Mouse (Mus musculus): ENCODE data around the gene Fam214a. TPM values are rescaled to one million over a fixed set of nuclear protein-coding genes. Genes with fewer than 3 reads are reported as not detected.

Fam214a gene
- polyA plus RNA-seq, 1 experiment from 2014 or later = 6.4 TPM

GRCm38 (mm10) chr9:74911919-74912318, 40.8 kb upstream of the Fam214a start:
- DNase-seq (no peak), ATAC-seq (no peak)
- Histone ChIP-seq H3K9ac (replicated peaks) (no peak overlapping the region), H3K9me3 (ENCODE audit: low read length) (no peaks in the 10 kb centered on the region), H3K4me1 (ENCODE audit: insufficient read depth) (no peaks in the 10 kb centered on the region), H3K27ac (ENCODE audit: low read depth) (no peak overlapping the region), H3K4me3 (ENCODE audit: low read depth, low read length) (no peak overlapping the region), H3K36me3 (replicated peaks; ENCODE audit: insufficient read depth, low read length) (no peaks in the 10 kb centered on the region), H3K27me3 (ENCODE audit: insufficient read depth, low read length) (no peaks in the 10 kb centered on the region), H3K4me2 (ENCODE audit: low read depth, low read length) (no peak overlapping the region)
- no peak for TF ChIP-seq EP300 (IDR thresholded peaks at IDR 0.05; ENCODE audit: low read depth)
- TF ChIP-seq CTCF (IDR thresholded peaks at IDR 0.05; ENCODE audit: low read depth) = no peak
- WGBS (ENCODE audit: insufficient replicate concordance) = 64% methylated on average over 2 of the region's 2 CpGs

- no peaks in the 10 kb centered on the region for H3K27me3 ChIP-seq (ENCODE audit: insufficient read depth, low read length)
- 68% methylated on average over 19 of the region's 19 CpGs for WGBS (ENCODE audit: insufficient replicate concordance)
- H3K9ac ChIP-seq (replicated peaks) = no peak overlapping the region
- H3K4me3 ChIP-seq (ENCODE audit: low read depth, low read length) = no peak overlapping the region
- no peak for TF ChIP-seq EP300 (IDR thresholded peaks at IDR 0.05; ENCODE audit: low read depth)
- TF ChIP-seq CTCF (IDR thresholded peaks at IDR 0.05; ENCODE audit: low read depth) = no peak
- ATAC-seq (no peak), DNase-seq (no peak)
- H3K36me3 ChIP-seq (replicated peaks; ENCODE audit: insufficient read depth, low read length) = no peaks in the 10 kb centered on the region
- H3K4me1 ChIP-seq (ENCODE audit: insufficient read depth) = no peaks in the 10 kb centered on the region
- no peaks in the 10 kb centered on the region for H3K9me3 ChIP-seq (ENCODE audit: low read length)
- H3K4me2 ChIP-seq (ENCODE audit: low read depth, low read length) = no peak overlapping the region
- no peak overlapping the region for H3K27ac ChIP-seq (ENCODE audit: low read depth)
Measured at GRCm38 (mm10) chr9:74912619-74913376, 39.9 kb upstream of the Fam214a start.

DNA sequence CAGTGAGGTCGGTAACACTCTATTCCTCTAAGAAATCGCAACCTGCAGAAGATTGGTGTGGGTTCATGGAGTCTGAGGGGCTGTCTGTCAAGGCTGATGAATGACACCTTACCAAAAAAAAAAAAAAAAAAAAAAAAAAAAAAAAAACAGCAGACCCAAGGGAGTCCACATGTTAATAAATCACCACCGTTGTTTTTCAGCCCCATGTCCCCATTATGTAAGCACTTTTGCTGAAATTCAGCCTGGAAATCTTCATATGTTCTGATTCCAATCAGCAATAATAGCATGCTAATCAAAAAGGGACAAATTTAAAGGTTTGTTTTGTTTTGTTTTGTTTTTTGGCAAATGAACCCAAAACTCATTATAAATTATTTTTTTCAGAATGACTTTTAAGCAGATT, 37.1 kb upstream of the Fam214a start:
- ATAC-seq (no peak), DNase-seq (no peak)
- Histone ChIP-seq H3K27ac (ENCODE audit: low read depth) (no peak overlapping the region), H3K4me1 (ENCODE audit: insufficient read depth) (peaks cover 5% of the 10 kb centered on the region; the same call in 1 of the 2 replicates), H3K4me2 (ENCODE audit: low read depth, low read length) (no peak overlapping the region), H3K27me3 (ENCODE audit: insufficient read depth, low read length) (no peaks in the 10 kb centered on the region), H3K36me3 (replicated peaks; ENCODE audit: insufficient read depth, low read length) (no peaks in the 10 kb centered on the region), H3K9me3 (ENCODE audit: low read length) (no peaks in the 10 kb centered on the region), H3K9ac (replicated peaks) (no peak overlapping the region), H3K4me3 (ENCODE audit: low read depth, low read length) (no peak overlapping the region)
- TF ChIP-seq EP300 (IDR thresholded peaks at IDR 0.05; ENCODE audit: low read depth) = no peak
- TF ChIP-seq CTCF (IDR thresholded peaks at IDR 0.05; ENCODE audit: low read depth) = no peak
- WGBS (ENCODE audit: insufficient replicate concordance) = 77% methylated on average over 3 of the region's 3 CpGs

- Histone ChIP-seq H3K4me1 (ENCODE audit: insufficient read depth) (peaks cover 5% of the 10 kb centered on the region; the same call in 1 of the 2 replicates), H3K9ac (replicated peaks) (no peak overlapping the region), H3K36me3 (replicated peaks; ENCODE audit: insufficient read depth, low read length) (no peaks in the 10 kb centered on the region), H3K27ac (ENCODE audit: low read depth) (no peak overlapping the region), H3K4me3 (ENCODE audit: low read depth, low read length) (no peak overlapping the region), H3K27me3 (ENCODE audit: insufficient read depth, low read length) (no peaks in the 10 kb centered on the region), H3K9me3 (ENCODE audit: low read length) (no peaks in the 10 kb centered on the region), H3K4me2 (ENCODE audit: low read depth, low read length) (no peak overlapping the region)
- TF ChIP-seq EP300 (IDR thresholded peaks at IDR 0.05; ENCODE audit: low read depth) = peak; percentile 31; the same call in 1 of the 2 replicates
- no peak for TF ChIP-seq CTCF (IDR thresholded peaks at IDR 0.05; ENCODE audit: low read depth)
- DNase-seq (peak; percentile 49), ATAC-seq (peak; percentile 85)
- 75% methylated on average over 12 of the region's 12 CpGs for WGBS (ENCODE audit: insufficient replicate concordance)
Measured at GRCm38 (mm10) chr9:74920450-74920849, 32.2 kb upstream of the Fam214a start.

DNA sequence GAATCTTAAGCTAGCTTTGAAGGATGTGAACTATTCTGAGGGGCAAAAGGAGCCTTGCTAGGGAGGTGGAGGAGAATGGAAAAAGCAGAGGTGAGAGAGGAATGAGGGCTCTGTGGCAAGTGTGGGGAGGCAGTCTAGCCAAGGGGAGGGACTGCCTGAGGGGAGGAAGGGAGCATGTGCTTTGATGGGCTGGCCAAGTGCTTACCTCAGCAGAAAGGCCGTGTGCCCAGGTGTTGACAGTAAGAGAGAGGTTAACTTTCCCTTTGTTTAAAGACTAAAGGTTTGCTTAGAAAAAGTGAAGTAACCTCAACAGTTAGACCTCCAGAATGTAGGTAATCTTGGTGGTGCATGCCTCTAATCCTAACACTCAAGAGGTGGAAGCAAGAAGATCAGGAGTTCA, 31.3 kb upstream of the Fam214a start:
- Histone ChIP-seq H3K27ac (ENCODE audit: low read depth) (no peak overlapping the region), H3K9me3 (ENCODE audit: low read length) (no peaks in the 10 kb centered on the region), H3K9ac (replicated peaks) (no peak overlapping the region), H3K4me2 (ENCODE audit: low read depth, low read length) (no peak overlapping the region), H3K36me3 (replicated peaks; ENCODE audit: insufficient read depth, low read length) (no peaks in the 10 kb centered on the region), H3K4me1 (ENCODE audit: insufficient read depth) (peaks cover 5% of the 10 kb centered on the region; the same call in 1 of the 2 replicates), H3K4me3 (ENCODE audit: low read depth, low read length) (no peak overlapping the region), H3K27me3 (ENCODE audit: insufficient read depth, low read length) (no peaks in the 10 kb centered on the region)
- TF ChIP-seq EP300 (IDR thresholded peaks at IDR 0.05; ENCODE audit: low read depth) (no peak), CTCF (IDR thresholded peaks at IDR 0.05; ENCODE audit: low read depth) (no peak)
- ATAC-seq = no peak
- no peak for DNase-seq
- 55% methylated on average over 1 of the region's 1 CpGs for WGBS (ENCODE audit: insufficient replicate concordance)

- peaks cover 5% of the 10 kb centered on the region; the same call in 1 of the 2 replicates for H3K4me1 ChIP-seq (ENCODE audit: insufficient read depth)
- no peak overlapping the region for H3K4me2 ChIP-seq (ENCODE audit: low read depth, low read length)
- TF ChIP-seq EP300 (IDR thresholded peaks at IDR 0.05; ENCODE audit: low read depth) (no peak), CTCF (IDR thresholded peaks at IDR 0.05; ENCODE audit: low read depth) (no peak)
- no peak overlapping the region for H3K27ac ChIP-seq (ENCODE audit: low read depth)
- no peak for DNase-seq
- H3K9me3 ChIP-seq (ENCODE audit: low read length) = no peaks in the 10 kb centered on the region
- WGBS (ENCODE audit: insufficient replicate concordance) = 54% methylated on average over 3 of the region's 3 CpGs
- no peak overlapping the region for H3K9ac ChIP-seq (replicated peaks)
- no peaks in the 10 kb centered on the region for H3K27me3 ChIP-seq (ENCODE audit: insufficient read depth, low read length)
- no peaks in the 10 kb centered on the region for H3K36me3 ChIP-seq (replicated peaks; ENCODE audit: insufficient read depth, low read length)
- H3K4me3 ChIP-seq (ENCODE audit: low read depth, low read length) = no peak overlapping the region
- no peak for ATAC-seq
Measured at GRCm38 (mm10) chr9:74922884-74923283, 29.8 kb upstream of the Fam214a start.
